Mouse (Mus musculus): ENCODE measurements around the gene Dock6. TPM values are rescaled to one million over a fixed set of nuclear protein-coding genes. Genes with fewer than 3 reads are reported as not detected.

The Dock6 gene
- polyA plus RNA-seq, 1 experiment from 2014 or later, result 35.8 TPM

DNA sequence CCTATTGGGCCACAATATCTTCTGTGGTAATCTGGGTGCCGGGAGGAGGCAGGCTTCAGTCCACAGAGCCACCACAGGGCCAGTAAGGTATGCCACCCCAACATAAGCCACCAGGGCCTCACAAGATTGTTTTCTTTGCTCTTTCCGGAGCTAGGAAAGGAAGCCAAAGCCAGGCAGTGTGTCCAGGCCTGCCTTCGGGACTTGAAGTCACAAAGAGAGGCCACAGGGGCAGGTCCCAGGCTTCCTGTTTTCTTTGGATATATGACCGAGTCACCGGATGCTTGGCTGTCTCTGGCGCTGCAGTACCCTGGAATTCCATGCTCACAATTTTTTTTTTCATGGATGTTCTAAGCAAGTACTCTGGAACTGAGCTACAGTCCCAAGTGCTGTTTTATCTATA is 5.6 kb upstream of the Dock6 start:
- no peaks in the 10 kb centered on the region for H3K27me3 ChIP-seq (replicated peaks; ENCODE audit: insufficient read depth, low read length)
- H3K9me3 ChIP-seq (ENCODE audit: low read length), result no peaks in the 10 kb centered on the region
- no peaks in the 10 kb centered on the region for H3K36me3 ChIP-seq (ENCODE audit: insufficient read depth, low read length)
- H3K4me2 ChIP-seq (replicated peaks; ENCODE audit: low read depth, low read length), result no peak overlapping the region
- 37% methylated on average over 6 of the region's 6 CpGs for WGBS
- H3K4me1 ChIP-seq (ENCODE audit: insufficient read depth, low read depth, low read length), result no peaks in the 10 kb centered on the region
- TF ChIP-seq CTCF (IDR thresholded peaks at IDR 0.05) (peak; percentile 44), EP300 (IDR thresholded peaks at IDR 0.05) (peak; percentile 87)
- peak; percentile 77 for DNase-seq (ENCODE audit: low spot score)
- H3K27ac ChIP-seq (ENCODE audit: low read length), result peak overlapping the region; percentile 68; the same call in 1 of the 2 replicates
- no peak overlapping the region for H3K9ac ChIP-seq (replicated peaks; ENCODE audit: low read depth)
- no peak overlapping the region for H3K4me3 ChIP-seq (ENCODE audit: low read depth, low read length)
- peak; percentile 94 for ATAC-seq

DNA sequence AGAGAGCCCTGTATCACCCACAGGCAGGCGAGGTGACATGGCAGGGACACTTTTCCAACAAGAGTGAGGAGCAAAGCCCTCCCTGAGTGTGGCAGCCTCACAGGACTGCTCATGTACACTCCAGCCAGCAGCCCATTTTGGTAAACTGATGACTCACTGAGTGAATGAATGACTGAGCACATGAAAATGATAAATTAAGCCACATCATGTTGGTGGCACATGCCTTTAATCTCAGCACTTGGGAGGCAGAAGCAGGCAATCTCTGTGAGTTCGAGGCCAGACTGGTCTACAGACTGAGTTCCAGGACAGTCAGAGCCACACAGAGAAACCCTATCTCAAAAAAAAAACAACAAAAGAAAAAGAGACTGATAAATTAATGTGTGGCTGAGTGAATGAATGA is 5.1 kb upstream of the Dock6 start:
- ATAC-seq (no peak), DNase-seq (ENCODE audit: low spot score) (no peak)
- WGBS, result 85% methylated on average over 2 of the region's 2 CpGs
- Histone ChIP-seq H3K27ac (ENCODE audit: low read length) (no peak overlapping the region), H3K4me1 (ENCODE audit: insufficient read depth, low read depth, low read length) (no peaks in the 10 kb centered on the region), H3K9me3 (ENCODE audit: low read length) (no peaks in the 10 kb centered on the region), H3K4me2 (replicated peaks; ENCODE audit: low read depth, low read length) (no peak overlapping the region), H3K9ac (replicated peaks; ENCODE audit: low read depth) (no peak overlapping the region), H3K27me3 (replicated peaks; ENCODE audit: insufficient read depth, low read length) (no peaks in the 10 kb centered on the region), H3K4me3 (ENCODE audit: low read depth, low read length) (no peak overlapping the region), H3K36me3 (ENCODE audit: insufficient read depth, low read length) (no peaks in the 10 kb centered on the region)
- TF ChIP-seq EP300 (IDR thresholded peaks at IDR 0.05) (no peak), CTCF (IDR thresholded peaks at IDR 0.05) (no peak)

DNA sequence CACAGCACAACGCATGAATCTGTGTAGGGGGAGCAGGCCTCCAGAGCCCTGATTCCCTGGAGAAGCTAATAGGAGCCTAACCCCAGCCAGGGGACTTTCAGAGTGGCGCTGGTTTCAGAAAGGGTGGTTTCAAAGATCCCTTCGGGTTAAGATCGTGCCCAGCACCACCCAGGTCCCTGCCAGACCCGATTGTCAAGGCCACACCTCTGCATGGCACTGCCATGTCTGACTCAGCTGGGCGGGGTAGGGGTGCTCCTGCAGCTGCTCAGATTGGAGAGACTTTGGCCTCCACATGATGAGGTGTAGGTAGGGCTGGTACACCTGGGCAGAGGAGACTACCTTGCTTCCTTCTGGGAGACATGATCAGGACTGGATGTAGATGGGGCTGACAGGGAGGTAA is 2.5 kb upstream of the Dock6 start:
- WGBS, result 83% methylated on average over 6 of the region's 6 CpGs
- Histone ChIP-seq H3K9me3 (ENCODE audit: low read length) (no peaks in the 10 kb centered on the region), H3K27ac (ENCODE audit: low read length) (no peak overlapping the region), H3K4me2 (replicated peaks; ENCODE audit: low read depth, low read length) (no peak overlapping the region), H3K4me1 (ENCODE audit: insufficient read depth, low read depth, low read length) (no peaks in the 10 kb centered on the region), H3K27me3 (replicated peaks; ENCODE audit: insufficient read depth, low read length) (no peaks in the 10 kb centered on the region), H3K4me3 (ENCODE audit: low read depth, low read length) (no peak overlapping the region), H3K9ac (replicated peaks; ENCODE audit: low read depth) (no peak overlapping the region), H3K36me3 (ENCODE audit: insufficient read depth, low read length) (no peaks in the 10 kb centered on the region)
- ATAC-seq (no peak), DNase-seq (ENCODE audit: low spot score) (no peak)
- TF ChIP-seq EP300 (IDR thresholded peaks at IDR 0.05) (no peak), CTCF (IDR thresholded peaks at IDR 0.05) (no peak)

DNA sequence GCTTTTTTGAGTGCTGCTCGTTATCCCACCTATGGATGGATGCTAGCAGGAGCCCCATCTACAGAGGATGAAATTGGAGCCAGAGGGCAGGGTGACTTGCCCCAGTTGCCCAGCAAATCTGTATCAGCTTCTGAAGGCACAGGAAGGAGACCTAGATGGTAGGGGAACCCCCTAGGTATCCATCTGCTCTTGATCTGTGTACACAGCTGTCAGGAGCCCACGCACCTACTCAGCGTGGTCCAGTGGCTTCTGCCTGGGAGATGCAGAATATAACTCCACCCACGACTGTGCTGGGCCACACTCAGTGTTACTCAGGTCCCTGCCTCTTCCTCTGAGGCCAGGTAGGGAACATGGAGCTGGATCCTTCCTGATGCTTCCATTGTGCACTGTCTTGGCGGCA is 1.5 kb upstream of the Dock6 start:
- DNase-seq (ENCODE audit: low spot score), result no peak
- Histone ChIP-seq H3K9me3 (ENCODE audit: low read length) (no peaks in the 10 kb centered on the region), H3K4me2 (replicated peaks; ENCODE audit: low read depth, low read length) (no peak overlapping the region), H3K36me3 (ENCODE audit: insufficient read depth, low read length) (no peaks in the 10 kb centered on the region), H3K9ac (replicated peaks; ENCODE audit: low read depth) (no peak overlapping the region), H3K27ac (ENCODE audit: low read length) (no peak overlapping the region), H3K27me3 (replicated peaks; ENCODE audit: insufficient read depth, low read length) (no peaks in the 10 kb centered on the region), H3K4me1 (ENCODE audit: insufficient read depth, low read depth, low read length) (no peaks in the 10 kb centered on the region; the same call in 1 of the 2 replicates), H3K4me3 (ENCODE audit: low read depth, low read length) (no peak overlapping the region)
- TF ChIP-seq EP300 (IDR thresholded peaks at IDR 0.05), result no peak
- no peak for TF ChIP-seq CTCF (IDR thresholded peaks at IDR 0.05)
- no peak for ATAC-seq
- WGBS, result 62% methylated on average over 5 of the region's 5 CpGs

DNA sequence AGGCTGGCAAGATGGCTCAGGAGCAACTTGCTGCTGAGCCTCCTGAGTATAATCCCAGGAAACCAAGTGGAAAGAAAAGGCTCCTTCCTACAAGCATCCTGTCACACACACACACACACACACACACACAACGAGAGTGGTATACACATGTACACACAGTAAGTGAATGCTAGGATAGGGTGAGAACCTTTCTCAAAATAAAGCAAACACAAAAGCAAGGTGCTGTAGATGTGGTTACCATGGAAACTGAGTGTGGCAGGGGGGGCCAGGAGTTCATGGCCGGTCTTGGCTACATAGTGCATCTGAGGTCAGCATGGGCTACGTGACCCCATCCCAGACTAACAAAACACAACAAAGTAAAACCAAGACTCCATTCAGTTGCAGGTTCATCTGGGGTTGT is 1.4 kb downstream of the Dock6 start:
- WGBS, result 52% methylated on average over 3 of the region's 3 CpGs
- Histone ChIP-seq H3K4me3 (ENCODE audit: low read depth, low read length) (peak overlapping the region; percentile 79; the same call in 1 of the 2 replicates), H3K4me2 (replicated peaks; ENCODE audit: low read depth, low read length) (peak overlapping the region; percentile 66), H3K9ac (replicated peaks; ENCODE audit: low read depth) (no peak overlapping the region), H3K4me1 (ENCODE audit: insufficient read depth, low read depth, low read length) (peaks cover 14% of the 10 kb centered on the region; the same call in 1 of the 2 replicates), H3K27ac (ENCODE audit: low read length) (peak overlapping the region; percentile 83; the same call in 1 of the 2 replicates), H3K9me3 (ENCODE audit: low read length) (no peaks in the 10 kb centered on the region), H3K27me3 (replicated peaks; ENCODE audit: insufficient read depth, low read length) (no peaks in the 10 kb centered on the region), H3K36me3 (ENCODE audit: insufficient read depth, low read length) (peaks cover under 1% of the 10 kb centered on the region; the same call in 1 of the 2 replicates)
- no peak for ATAC-seq
- 0 out of 2 replicates have a peak, but pooled peaks have one; percentile 3 for TF ChIP-seq EP300 (IDR thresholded peaks at IDR 0.05)
- no peak for TF ChIP-seq CTCF (IDR thresholded peaks at IDR 0.05)
- no peak for DNase-seq (ENCODE audit: low spot score)

DNA sequence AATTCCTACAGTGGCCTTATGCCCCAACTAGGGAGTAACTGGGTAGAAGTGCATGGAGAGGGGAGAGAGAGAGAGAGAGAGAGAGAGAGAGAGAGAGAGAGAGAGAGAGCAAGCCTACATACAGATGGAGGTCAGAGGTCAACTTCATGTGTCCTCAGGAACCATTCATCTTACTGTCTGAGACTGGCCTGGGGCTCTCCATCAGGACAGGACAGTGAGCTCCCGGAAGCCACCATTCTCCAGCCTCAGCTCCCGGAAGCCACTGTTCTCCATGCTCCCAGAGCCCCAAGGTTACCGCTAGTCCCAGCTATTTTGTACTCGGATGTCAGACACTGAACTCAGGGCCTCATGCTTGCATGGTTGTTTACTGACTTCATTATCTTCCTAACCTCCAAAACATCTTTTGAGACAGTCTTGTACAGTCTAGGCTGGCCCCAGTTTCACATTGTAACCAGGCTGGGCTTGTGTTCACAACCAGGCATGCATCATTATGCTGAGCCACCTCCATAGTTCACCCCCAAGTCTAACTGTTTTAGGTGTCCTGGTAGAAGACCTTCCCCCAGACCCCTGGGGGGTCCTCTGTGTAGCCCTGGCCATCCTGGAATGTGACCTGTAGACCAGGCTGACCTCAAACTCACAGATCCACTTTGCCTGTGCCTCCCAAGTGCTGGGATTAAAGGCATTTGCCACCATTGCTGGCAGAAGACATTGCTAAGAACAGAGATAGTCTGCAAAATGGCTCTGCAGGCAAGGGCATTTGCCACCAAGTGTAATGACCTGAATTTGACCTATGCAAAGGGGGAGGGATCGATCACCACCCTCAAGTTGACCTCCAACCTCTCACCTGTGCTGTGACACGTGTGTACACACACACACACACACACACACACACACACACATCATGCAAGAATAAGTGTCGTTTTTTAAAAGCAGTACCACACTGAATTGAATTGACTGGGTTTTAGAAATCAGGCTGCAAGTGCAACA is 2.5 kb downstream of the Dock6 start:
- no peak overlapping the region for H3K9ac ChIP-seq (replicated peaks; ENCODE audit: low read depth)
- 49% methylated on average over 7 of the region's 7 CpGs for WGBS
- H3K36me3 ChIP-seq (ENCODE audit: insufficient read depth, low read length), result peaks cover 11% of the 10 kb centered on the region; the same call in 1 of the 2 replicates
- peak overlapping the region; percentile 34 for H3K27ac ChIP-seq (ENCODE audit: low read length)
- H3K4me1 ChIP-seq (ENCODE audit: insufficient read depth, low read depth, low read length), result peaks cover 14% of the 10 kb centered on the region; the same call in 1 of the 2 replicates
- H3K4me2 ChIP-seq (replicated peaks; ENCODE audit: low read depth, low read length), result peak overlapping the region; percentile 66
- H3K4me3 ChIP-seq (ENCODE audit: low read depth, low read length), result no peak overlapping the region
- DNase-seq (ENCODE audit: low spot score), result no peak
- H3K9me3 ChIP-seq (ENCODE audit: low read length), result no peaks in the 10 kb centered on the region
- ATAC-seq, result no peak
- no peaks in the 10 kb centered on the region for H3K27me3 ChIP-seq (replicated peaks; ENCODE audit: insufficient read depth, low read length)
- TF ChIP-seq CTCF (IDR thresholded peaks at IDR 0.05) (no peak), EP300 (IDR thresholded peaks at IDR 0.05) (no peak)
